Mouse (Mus musculus) embryo, embryonic 10.5 days (tissue): ENCODE measurements around the gene Lcat.

Experiments
- DNase-seq: peaks from one replicate; pipeline ENCODE4 v3.0.0-alpha.2; 2015; ENCODE audit warnings: low spot score

Lcat gene

DNA sequence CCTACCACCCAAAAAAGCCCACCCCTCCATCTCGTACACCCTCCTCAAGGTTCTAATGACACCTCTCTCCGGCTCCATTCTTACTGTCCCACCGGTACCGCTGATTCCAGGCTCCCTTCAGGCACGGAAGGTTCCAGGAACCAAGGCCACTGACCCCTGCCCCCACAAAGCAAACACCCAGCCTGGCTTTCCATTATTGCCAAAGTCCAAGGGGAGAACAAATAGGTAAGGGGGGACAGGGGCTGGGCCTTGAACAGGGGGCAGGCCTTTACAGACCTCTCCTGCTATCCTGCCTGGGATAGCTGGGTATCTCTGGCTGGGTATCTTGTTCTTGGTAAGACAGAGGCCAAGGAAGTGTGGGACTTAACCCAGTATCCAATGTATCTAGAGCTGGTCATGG lies 640 bp downstream of the Lcat start:
- DNase-seq = no peak

GRCm38 (mm10) chr8:105942026-105942425 lies 1.2 kb downstream of the Lcat start:
- DNase-seq = no peak

GRCm38 (mm10) chr8:105938306-105938669 lies 4.9 kb downstream of the Lcat start, which contains the start of gene Psmb10:
Gene Psmb10, minus strand, starts transcription at chr8:105938444.
- peak; percentile 53 for DNase-seq

DNA sequence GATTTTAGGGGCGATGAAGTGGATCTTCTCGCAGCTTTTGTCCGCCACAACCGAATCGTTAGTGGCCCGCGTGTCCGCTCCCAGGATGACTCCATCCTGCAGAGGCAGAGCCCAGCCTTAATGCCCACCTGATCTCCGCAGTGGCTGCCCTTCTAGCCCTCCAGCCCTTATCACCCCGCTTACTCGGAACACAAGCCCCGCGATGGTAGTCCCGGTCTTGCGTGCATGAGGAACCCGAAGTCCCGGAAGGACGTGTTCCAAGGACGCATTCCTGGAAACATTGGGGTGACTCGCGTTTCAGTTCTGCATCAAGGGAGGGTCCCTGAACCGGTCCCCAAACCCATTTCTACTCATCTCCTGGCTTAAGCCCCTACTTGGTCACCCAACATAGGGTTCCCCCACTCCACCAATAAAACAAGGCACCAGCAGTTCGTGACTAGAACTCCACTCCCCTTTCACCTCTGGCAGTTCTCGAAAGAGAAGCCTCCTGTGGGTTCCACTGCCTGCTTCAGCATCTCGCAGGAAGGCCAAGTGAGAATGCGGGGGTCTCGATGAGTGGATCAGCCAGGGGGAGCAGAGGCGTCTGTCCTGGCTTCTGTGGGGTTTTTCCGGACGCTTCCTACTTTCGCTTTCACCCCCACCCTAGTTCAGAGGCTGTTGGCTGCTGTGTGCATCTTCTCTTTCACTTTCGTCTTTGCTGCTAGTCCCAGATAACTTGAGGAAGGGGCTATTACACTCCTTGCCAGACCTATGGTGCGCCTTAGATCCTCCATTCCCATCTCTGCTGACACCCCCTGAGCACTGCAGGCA lies 5.5 kb downstream of the Lcat start:
- peak; percentile 39 for DNase-seq

DNA sequence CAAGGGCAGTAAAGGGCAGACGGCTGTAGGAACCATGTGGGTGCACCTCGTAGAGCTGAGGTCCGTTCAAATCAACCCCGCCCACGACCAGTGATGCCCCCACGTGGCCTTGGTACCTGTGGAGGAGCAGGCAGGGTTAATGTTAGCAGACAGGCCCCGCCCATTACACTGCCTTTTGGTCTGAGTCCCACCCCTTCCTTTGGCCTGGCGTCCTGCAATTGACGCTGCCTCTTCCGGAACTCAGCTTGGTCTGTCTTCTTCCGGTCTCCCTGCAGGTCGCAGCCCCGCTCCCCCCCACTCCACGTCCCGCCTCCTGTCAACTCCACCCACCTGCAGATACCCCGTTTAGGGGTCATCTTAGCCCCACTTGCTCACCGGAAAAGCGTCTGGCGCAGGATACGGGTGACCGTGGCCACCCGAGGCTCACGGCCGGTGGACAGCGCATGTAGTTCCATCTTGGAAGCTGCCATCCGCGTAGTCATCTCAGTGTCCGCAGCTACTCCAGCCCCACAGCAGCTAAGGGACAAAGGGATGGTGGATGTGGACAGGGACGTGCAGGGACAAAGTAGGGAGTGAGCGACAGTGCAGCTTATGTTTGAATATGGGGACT lies 6.2 kb downstream of the Lcat start:
- DNase-seq = peak; percentile 96

- DNase-seq = no peak
Measured at GRCm38 (mm10) chr8:105935863-105936603, 7.1 kb downstream of the Lcat start.

GRCm38 (mm10) chr8:105935105-105935504 lies 8.1 kb downstream of the Lcat start:
- no peak for DNase-seq

- no peak for DNase-seq
Measured at GRCm38 (mm10) chr8:105933762-105934161, 9.4 kb downstream of the Lcat start, which contains the start of gene Ctrl. Gene Ctrl, minus strand, starts transcription at chr8:105933862.

DNA sequence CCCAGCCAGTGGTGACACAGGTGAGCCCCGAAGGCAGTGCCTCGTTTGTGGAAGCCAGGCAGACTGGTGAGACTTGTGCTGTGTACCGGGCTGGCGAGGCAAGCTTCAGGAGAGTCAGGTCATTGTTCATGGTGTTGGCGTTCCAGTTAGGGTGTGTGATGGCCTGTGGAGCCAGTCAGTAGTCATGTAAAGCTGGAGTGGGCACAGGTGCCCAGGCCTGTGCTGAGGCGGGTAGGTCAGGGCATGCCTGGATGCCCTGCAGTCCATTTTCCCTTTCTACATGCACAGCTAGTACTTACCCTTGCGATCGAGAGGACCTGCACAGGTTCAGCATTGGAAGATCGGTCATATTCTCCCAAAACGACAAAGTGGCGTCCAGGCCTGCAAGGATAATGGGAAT lies 10.7 kb downstream of the Lcat start:
- no peak for DNase-seq

GRCm38 (mm10) chr8:105931271-105931670 lies 11.9 kb downstream of the Lcat start:
- DNase-seq = no peak

- peak; percentile 86 for DNase-seq
Measured at GRCm38 (mm10) chr8:105930602-105931001, 12.6 kb downstream of the Lcat start.

GRCm38 (mm10) chr8:105925123-105925522 lies 18.1 kb downstream of the Lcat start:
- no peak for DNase-seq

DNA sequence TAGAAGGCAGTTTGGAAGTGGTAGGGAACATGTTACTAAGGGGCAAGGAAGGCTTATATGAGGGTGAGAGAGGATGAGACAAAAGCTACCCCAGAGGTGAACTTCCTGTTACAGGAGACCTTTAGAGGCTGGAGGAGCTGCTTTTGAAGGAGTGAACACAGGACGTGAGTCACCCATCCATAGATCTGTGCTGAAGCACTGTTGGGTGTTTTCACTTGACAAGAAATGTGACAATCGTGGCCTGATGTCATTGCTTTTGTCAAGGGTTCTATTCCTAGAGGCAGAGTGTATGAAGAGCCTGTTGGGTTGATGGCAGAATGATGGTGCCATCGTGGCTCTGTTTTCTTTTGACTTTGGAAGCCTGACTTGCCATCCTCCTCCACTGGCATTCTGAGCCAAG lies 23.8 kb downstream of the Lcat start:
- no peak for DNase-seq

DNA sequence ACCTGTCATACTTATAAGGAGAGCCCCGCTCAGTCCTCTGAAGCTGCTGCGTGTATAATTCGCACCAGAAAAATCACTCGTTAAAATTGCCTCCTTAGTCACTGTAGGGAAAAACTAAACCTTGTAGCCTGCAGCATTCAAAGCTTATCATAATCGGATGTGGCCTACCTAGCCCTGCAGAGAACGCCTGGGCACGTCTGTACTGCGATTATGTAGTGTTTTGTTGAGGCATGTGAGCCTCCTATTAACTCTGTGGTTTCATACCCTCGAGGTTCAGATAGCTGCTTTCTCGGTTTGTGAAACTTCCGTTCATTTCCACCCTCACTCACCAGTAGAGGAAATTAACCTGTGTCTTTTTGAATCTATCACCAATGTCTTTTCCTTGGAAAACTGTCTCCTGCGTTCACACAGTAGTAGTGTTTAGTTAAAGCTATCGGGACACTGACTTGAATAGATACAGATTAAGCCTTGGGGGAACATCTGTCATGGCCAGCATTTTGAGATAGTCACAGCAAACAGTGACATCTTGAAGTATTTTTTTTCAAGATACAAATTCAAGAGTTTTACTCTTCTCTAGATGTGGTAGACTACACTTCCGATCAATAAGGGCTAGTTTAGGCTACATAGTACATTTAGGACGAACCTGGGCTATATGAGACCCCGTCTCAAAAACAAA lies 42.1 kb downstream of the Lcat start:
- no peak for DNase-seq

- DNase-seq = peak; percentile 95
Measured at GRCm38 (mm10) chr8:105900180-105900940, 42.8 kb downstream of the Lcat start, which contains the start of gene Pskh1. Gene Pskh1, plus strand, starts transcription at chr8:105900441.

DNA sequence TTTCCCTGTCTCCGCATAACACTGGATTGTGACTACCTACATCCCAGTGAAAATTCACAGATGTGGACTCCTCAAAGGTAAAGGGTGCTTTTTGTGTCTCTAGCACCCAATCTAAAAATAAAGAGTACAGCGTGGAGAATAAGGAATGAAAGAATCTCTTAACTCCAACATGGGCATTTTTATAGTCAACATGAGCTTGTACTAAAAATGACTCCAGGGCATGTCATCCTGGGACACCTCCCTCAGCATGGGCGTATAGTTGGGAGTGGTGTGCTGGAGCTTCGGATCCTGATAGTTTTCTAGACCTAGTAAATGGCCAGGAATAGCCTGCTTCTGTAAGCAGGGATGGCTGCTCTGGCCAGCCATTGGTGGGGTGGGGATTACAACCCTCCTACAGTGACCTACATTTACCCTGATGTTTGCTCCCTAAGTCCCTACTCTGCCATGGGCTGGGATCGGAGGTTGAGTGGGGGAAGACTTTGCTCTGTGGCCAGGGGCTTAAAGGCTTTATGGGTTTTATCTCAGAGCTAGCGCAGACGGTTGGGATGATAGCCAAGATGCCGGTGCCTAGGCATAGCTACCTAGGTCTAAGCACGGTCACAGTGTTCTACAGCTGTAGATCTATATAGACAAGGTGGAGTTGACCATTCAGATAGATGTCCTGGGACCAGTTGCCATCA lies 45.2 kb downstream of the Lcat start:
- DNase-seq = no peak

DNA sequence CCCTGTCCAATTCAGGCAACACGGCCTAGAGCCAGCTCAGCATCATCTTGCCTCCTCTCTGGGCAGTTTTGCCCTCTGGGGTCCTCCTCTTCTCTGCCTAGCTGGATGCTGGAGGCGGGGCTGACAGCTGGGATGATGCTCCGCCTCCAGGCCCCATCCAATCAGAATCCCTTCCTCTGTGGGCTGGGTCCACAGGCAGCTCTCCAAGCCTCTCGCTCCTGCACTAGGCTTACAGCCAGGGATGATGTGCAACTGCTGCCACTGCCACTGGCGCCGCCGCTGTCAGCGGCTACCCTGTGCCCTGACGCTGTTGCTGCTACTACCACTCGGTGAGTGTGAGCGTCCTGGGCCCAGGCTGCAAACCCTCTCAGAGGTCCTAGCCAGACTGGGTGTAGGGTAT lies 49.8 kb downstream of the Lcat start, which contains the start of gene Nrn1l:
Gene Nrn1l (plus strand): TSS at position 229 of the 400 bp plus-strand sequence.
- DNase-seq = peak; percentile 85

DNA sequence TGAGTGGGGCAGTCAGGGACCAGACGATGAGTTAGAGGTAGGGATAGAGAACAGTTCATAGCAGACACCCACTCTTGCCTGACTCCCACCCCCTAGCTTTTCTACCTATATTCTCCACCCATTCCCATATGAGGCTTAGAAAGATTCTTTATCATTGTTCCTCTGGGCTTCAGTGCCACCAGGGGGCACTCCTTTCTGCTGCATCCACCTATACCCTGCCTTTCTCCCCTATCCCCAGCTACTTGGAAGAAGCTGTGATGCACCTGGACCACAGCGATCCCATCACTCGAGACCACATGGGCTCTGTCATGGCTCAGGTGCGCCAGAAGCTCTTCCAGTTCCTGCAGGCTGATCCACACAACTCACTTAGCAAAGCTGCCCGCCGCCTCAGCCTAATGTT lies 50.8 kb downstream of the Lcat start:
- DNase-seq = no peak

DNA sequence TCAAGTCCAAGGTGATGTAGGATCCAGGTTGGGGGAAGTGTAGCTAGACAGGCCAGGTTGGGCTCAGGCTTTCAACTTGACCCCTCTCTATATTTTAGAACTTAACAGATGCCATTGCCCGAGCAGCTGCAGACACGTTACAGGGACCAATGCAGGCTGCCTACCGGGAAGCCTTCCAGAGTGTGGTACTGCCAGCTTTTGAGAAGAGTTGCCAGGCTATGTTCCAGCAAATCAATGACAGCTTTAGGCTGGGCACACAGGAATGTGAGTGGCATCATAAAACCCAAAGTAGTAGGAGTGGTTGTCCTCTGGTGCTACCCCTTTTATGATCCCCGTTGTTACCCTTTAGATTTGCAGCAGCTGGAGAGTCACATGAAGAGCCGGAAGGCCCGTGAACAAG lies 52.3 kb downstream of the Lcat start:
- DNase-seq = no peak

GRCm38 (mm10) chr8:105889756-105890465 lies 53.3 kb downstream of the Lcat start:
- no peak for DNase-seq
